Mouse (Mus musculus): ENCODE measurements around the gene Ikzf2.

DNA sequence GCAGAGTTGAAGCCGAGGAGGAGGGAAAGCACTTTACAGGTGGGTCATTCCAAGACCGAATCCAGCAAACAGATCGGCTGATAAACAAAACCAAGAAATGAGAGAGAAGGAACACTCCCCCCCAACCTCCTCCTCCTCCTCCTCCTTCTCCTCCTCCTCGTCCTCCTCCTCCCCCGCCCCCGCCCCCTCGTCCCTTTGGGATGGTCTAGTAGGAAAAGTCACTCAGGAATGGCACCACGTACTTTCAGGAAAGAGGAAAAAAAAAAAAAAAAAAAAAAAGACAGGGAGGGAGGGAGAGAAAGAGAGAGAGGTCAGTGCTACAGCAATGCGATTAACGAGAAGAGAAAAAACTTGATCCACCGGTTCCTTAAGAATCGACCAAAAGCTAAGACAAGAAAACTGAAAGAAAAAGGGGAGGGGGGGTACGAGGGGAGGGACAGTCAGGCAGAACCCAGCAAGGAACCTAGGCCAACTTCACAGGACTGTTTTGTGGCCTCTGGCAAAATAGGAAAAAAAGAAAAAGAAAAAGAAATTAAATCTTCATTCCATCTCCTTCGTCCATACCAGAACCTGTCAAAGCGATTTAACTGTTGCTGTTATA is 1.1 kb downstream of the Ikzf2 start:
- TF ChIP-seq CTCF (IDR thresholded peaks at IDR 0.05; ENCODE audit: control insufficient read depth, insufficient read depth, insufficient replicate concordance, low read depth, low read length) = no peak
- TF ChIP-seq POLR2A (IDR thresholded peaks at IDR 0.05; ENCODE audit: control insufficient read depth, low read depth, low read length) = no peak
